Mouse (Mus musculus) heart, postnatal 4 days (tissue): Measurements from ENCODE around the gene Fxr2. TPM values are rescaled to one million over a fixed set of nuclear protein-coding genes. Genes with fewer than 3 reads are reported as not detected.

Experiments used
- DNase-seq: peaks from one replicate; pipeline ENCODE4 v3.0.0; 2021
- total RNA-seq, 2 experiments: library from RNA; stranded (reverse); gene quantifications; 2 replicates each; pipeline ENCODE4 v1.2.3; 2021

Fxr2 gene
- total RNA-seq, 2 experiments from 2014 or later, result 81.4 to 83.6 TPM

DNA sequence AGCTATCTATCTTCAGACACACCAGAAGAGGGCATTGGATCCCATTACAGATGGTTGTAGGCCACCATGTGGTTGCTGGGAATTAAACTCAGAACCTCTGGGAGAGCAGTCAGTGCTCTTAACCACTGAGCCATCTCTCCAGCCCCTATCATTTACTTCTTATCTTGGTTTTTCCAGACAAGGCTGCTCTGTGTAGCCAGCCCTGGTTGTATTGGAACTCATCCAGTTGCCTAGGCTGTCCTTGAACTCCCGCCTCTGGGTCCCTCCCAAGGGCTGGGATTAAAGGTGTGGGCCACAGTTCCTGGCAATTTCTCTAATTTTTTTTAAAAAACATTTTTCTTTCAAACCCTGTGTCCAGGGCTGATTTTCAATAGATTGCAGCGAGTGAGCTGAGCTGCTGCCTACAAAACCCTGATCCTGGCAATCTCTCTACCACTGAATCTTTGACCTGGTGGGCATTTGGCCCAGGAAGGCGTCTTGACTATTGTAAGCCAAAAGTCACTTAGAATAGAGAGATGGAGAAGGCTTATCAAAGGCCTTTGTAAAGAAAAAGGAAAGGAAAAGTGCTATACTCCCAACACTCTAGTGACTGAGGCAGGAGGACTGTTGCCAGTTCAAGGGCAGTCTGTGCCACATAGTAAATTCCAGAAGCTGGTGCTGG lies 28.6 kb downstream of the Fxr2 start:
- no peak for DNase-seq

- DNase-seq, result peak; percentile 96
Observed at GRCm38 (mm10) chr11:69662213-69662966, 29.6 kb downstream of the Fxr2 start, which contains the start of gene Mpdu1. Gene Mpdu1 (minus strand): TSS chr11:69662642.

DNA sequence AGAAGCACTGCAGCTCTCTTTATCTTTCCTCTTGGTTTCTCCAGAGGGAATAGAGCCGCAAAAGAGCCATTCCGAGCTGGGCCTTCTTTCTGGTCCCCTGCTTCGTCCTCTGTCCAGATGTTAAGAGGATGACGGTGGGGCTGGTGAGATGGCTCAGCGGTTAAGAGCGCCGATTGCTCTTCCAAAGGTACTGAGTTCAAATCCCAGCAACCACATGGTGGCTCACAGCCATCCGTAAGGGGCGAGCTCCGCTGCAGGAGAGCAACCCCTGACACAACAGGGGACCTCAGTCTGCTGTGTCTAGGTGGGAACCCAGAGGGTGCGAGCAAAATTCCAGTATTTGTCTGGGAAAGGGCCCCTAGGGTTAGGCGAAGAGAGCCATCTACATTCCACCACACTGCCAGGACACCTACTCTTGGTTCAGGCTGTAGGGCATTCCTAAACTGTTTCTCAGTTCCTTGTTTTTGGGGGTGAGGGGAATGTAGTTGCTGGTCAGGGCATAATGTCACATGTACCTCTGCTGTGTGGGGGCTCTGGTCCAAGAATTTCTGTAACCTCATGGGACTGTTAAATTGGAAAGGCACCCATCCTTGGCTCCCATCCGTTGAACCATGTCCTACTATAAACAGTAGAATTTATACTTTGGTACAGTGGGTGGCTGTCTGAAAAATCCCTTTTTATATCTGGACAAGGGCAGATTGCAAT lies 30.3 kb downstream of the Fxr2 start:
- DNase-seq, result no peak

- DNase-seq, result no peak
Observed at GRCm38 (mm10) chr11:69663795-69664194, 31.0 kb downstream of the Fxr2 start.

GRCm38 (mm10) chr11:69664841-69665240 lies 32.1 kb downstream of the Fxr2 start:
- no peak for DNase-seq

GRCm38 (mm10) chr11:69665457-69665960 lies 32.7 kb downstream of the Fxr2 start:
- no peak for DNase-seq

- peak; percentile 52 for DNase-seq
Observed at GRCm38 (mm10) chr11:69665961-69666664, 33.3 kb downstream of the Fxr2 start, which contains the start of gene Cd68. Gene Cd68 (minus strand): TSS chr11:69666153.

- no peak for DNase-seq
Observed at GRCm38 (mm10) chr11:69666665-69667005, 33.8 kb downstream of the Fxr2 start.

- DNase-seq, result peak; percentile 97
Observed at GRCm38 (mm10) chr11:69670786-69671725, 38.3 kb downstream of the Fxr2 start.

DNA sequence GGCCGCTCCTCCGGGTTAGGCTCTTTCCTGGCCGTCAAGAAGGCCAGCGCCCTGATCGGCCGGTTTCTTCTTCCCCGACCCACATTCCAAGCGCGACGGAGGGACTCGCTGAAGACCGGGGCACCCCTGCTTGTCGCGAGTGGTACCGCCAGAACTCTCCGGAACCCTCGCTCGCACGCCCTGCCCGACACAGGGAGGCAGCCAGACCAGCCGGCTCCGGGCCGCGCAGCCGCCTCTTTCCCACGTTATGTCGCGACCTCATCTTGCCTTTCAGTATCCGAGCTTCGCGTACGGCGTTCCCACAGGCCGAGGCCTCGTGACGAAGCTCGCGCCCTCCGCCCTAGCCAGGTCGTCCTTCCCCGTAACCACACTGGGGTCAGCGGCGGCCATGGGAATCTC lies 38.9 kb downstream of the Fxr2 start:
- DNase-seq, result no peak

GRCm38 (mm10) chr11:69672211-69672706 lies 39.5 kb downstream of the Fxr2 start, which contains the start of gene Eif4a1:
Gene Eif4a1 (minus strand): TSS chr11:69672423.
- peak; percentile 100 for DNase-seq

DNA sequence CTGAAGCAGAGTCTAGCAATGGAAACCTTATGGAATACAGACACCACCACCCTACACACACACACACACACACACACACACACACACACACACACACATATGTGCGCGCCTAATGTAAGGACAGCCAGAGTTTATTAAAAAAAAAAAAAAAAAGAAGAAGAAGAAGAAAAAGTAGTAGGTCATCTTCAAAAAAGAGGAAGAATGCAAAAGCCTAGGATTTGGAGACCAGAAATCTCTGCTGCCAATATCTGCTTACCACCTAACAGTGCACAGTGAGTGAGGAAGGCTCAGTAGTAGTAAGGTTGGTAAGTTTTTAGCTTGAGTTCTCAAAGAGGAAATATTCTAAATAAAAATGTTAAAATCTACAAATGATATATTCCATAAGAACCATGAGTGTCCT lies 46.4 kb downstream of the Fxr2 start:
- no peak for DNase-seq

GRCm38 (mm10) chr11:69680136-69680855 lies 47.5 kb downstream of the Fxr2 start:
- no peak for DNase-seq

GRCm38 (mm10) chr11:69681314-69682208 lies 48.8 kb downstream of the Fxr2 start, which contains the start of gene Senp3:
Gene Senp3 (minus strand): TSS chr11:69682084.
- DNase-seq, result peak; percentile 97

GRCm38 (mm10) chr11:69682209-69682839 lies 49.5 kb downstream of the Fxr2 start:
- DNase-seq, result peak; percentile 22

GRCm38 (mm10) chr11:69682840-69683533 lies 50.2 kb downstream of the Fxr2 start:
- DNase-seq, result peak; percentile 96

DNA sequence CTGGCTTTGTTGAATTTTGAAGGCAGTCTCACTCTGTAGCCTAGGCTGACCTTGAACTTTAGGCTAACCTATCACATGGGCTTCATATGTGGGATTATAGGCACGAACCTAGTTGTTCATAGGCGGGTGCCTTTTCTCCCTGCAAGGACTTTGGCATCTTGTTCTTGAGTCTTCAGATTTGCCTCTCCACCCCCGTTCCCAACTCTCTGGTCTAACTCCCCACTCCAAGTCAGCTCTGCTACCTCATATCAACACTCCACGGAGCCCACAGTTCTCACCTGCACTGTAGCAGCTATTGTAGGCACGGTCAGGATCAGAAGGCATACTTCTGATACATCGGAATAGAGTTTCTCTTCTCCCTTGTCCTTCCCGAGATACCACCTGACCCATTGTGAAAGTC lies 50.8 kb downstream of the Fxr2 start:
- no peak for DNase-seq
